Mouse (Mus musculus): Measurements from ENCODE around the gene Zdhhc20. TPM values are rescaled to one million over a fixed set of nuclear protein-coding genes. Genes with fewer than 3 reads are reported as not detected.
A peak's percentile ranks its signal among the peaks of the same experiment; 100 is the strongest.

The Zdhhc20 gene
- total and polyA plus RNA-seq, 3 experiments, result 4.6 to 11.4 TPM; not detected in 1

GRCm38 (mm10) chr14:57932881-57933443, 42.9 kb upstream of the Zdhhc20 start (continued):
- TF ChIP-seq E2F4 (IDR thresholded peaks at IDR 0.05; ENCODE audit: borderline replicate concordance, low read depth, low read length) (no peak), ZNF384 (IDR thresholded peaks at IDR 0.05; ENCODE audit: low read depth, low read length) (no peak; the same call in 1 of the 2 replicates), HCFC1 (IDR thresholded peaks at IDR 0.05; ENCODE audit: low read depth, low read length) (no peak), CHD1 (IDR thresholded peaks at IDR 0.05; ENCODE audit: low read depth, low read length) (no peak), ZMIZ1 (IDR thresholded peaks at IDR 0.05; ENCODE audit: low read depth, low read length) (no peak), TBP (IDR thresholded peaks at IDR 0.05; ENCODE audit: low read depth, low read length) (0 out of 2 replicates have a peak, but pooled peaks have one; percentile 38), NRF1 (IDR thresholded peaks at IDR 0.05; ENCODE audit: insufficient read depth, low read depth, low read length, poor library complexity, severe bottlenecking) (no peak), BHLHE40 (IDR thresholded peaks at IDR 0.05; ENCODE audit: borderline replicate concordance, low read depth, low read length) (peak; percentile 65; the same call in 1 of the 2 replicates), USF1 (IDR thresholded peaks at IDR 0.05; ENCODE audit: low read depth, low read length) (no peak), USF2 (IDR thresholded peaks at IDR 0.05; ENCODE audit: borderline replicate concordance in 1 of 2, insufficient read depth in 1 of 2, low read depth in 1 of 2, low read length in 2 of 2) (no peak), ELF1 (IDR thresholded peaks at IDR 0.05; ENCODE audit: low read depth, low read length) (peak; percentile 39; the same call in 1 of the 2 replicates), POLR2AphosphoS2 (IDR thresholded peaks at IDR 0.05; ENCODE audit: low read length) (no peak), ETS1 (IDR thresholded peaks at IDR 0.05; ENCODE audit: low read depth, low read length) (peak; percentile 74), KAT2A (conservative IDR thresholded peaks at IDR 0.05; ENCODE audit: low read depth, low read length) (no peak), MXI1 (IDR thresholded peaks at IDR 0.05; ENCODE audit: low read depth, low read length) (0 out of 2 replicates have a peak, but pooled peaks have one; percentile 41), MAFK (IDR thresholded peaks at IDR 0.05; ENCODE audit: borderline replicate concordance, low read depth, low read length) (no peak), MAZ (IDR thresholded peaks at IDR 0.05; ENCODE audit: low read depth, low read length) (0 out of 2 replicates have a peak, but pooled peaks have one; percentile 26), ZKSCAN1 (IDR thresholded peaks at IDR 0.05; ENCODE audit: low read depth, low read length) (no peak), NELFE (IDR thresholded peaks at IDR 0.05; ENCODE audit: low read depth, low read length) (no peak), GATA1 (IDR thresholded peaks at IDR 0.05; ENCODE audit: low read depth, low read length) (peak; percentile 98)

- no peak overlapping the region for H3K4me3 ChIP-seq (ENCODE audit: control insufficient read depth in 1 of 2, insufficient read depth in 1 of 2, low read depth in 2 of 2, low read length in 2 of 2)
- no peaks in the 10 kb centered on the region for H3K79me2 ChIP-seq (ENCODE audit: control insufficient read depth, insufficient read depth, low read length, poor library complexity)
- H3K27ac ChIP-seq (ENCODE audit: control insufficient read depth, low read depth, low read length), result no peak overlapping the region
- no peak for DNase-seq (ENCODE audit: low read depth, low spot score)
- no peaks in the 10 kb centered on the region for H3K27me3 ChIP-seq (ENCODE audit: control insufficient read depth in 1 of 2, insufficient read depth in 2 of 2, low read length in 2 of 2)
- H3K36me3 ChIP-seq (ENCODE audit: control insufficient read depth in 1 of 2, insufficient read depth in 2 of 2, low read length in 2 of 2), result peaks cover 0 to 15% of the 10 kb centered on the region in 2 experiments; a peak in 2 of 4 replicates
- no peak overlapping the region for H3K9ac ChIP-seq (ENCODE audit: control insufficient read depth, low read depth, low read length, poor library complexity, severe bottlenecking)
- no peak for TF ChIP-seq MAZ (IDR thresholded peaks at IDR 0.05; ENCODE audit: low read depth, low read length)
- TF ChIP-seq TCF12 (IDR thresholded peaks at IDR 0.05; ENCODE audit: low read depth, low read length), result no peak
- TF ChIP-seq CTCF (IDR thresholded peaks at IDR 0.05 in 2 of 3, conservative IDR thresholded peaks at IDR 0.05 in 1 of 3; ENCODE audit: control insufficient read depth in 1 of 3, insufficient read depth in 1 of 3, low read depth in 2 of 3, low read length in 3 of 3, poor library complexity in 1 of 3, severe bottlenecking in 1 of 3), result no peak
- TF ChIP-seq HCFC1 (IDR thresholded peaks at IDR 0.05; ENCODE audit: low read depth, low read length), result no peak
- no peak for TF ChIP-seq CHD1 (IDR thresholded peaks at IDR 0.05; ENCODE audit: low read depth, low read length)
- TF ChIP-seq MYB (IDR thresholded peaks at IDR 0.05; ENCODE audit: low read depth, low read length), result no peak
- no peak for TF ChIP-seq ZC3H11A (IDR thresholded peaks at IDR 0.05; ENCODE audit: low read depth, low read length)
- TF ChIP-seq ZNF384 (IDR thresholded peaks at IDR 0.05; ENCODE audit: low read depth, low read length), result no peak
- no peak for TF ChIP-seq KAT2A (conservative IDR thresholded peaks at IDR 0.05; ENCODE audit: low read depth, low read length)
- H3K9me3 ChIP-seq (replicated peaks; ENCODE audit: insufficient read depth, low read length), result no peaks in the 10 kb centered on the region
- no peaks in the 10 kb centered on the region for H3K4me1 ChIP-seq (ENCODE audit: control insufficient read depth in 1 of 2, insufficient read depth in 2 of 2, low read length in 2 of 2)
Observed at GRCm38 (mm10) chr14:57921428-57922131, 31.5 kb upstream of the Zdhhc20 start.

Data from MEL (cell line).